Mouse (Mus musculus) stomach, embryonic 15.5 days (tissue): ENCODE data around the gene Tmem169. TPM values are rescaled to one million over a fixed set of nuclear protein-coding genes. Genes with fewer than 3 reads are reported as not detected.

ENCODE experiments used
- ATAC-seq: fragments of 200-750 bp; cut with Nextera tagmentation; 2 replicates; pipeline ENCODE4 v1.8.0; 2017; ENCODE audit warnings: low read depth, moderate number of reproducible peaks, moderate TSS enrichment; ENCODE audit not compliant: insufficient read depth, low FRiP score
- H3K27ac ChIP-seq: fragments of 300-500 bp; sonication (generic); 2 replicates; pipeline ENCODE4 v1.5.1; 2015; ENCODE audit warnings: mild to moderate bottlenecking, inconsistent platforms
- H3K27me3 ChIP-seq: fragments of 300-500 bp; sonication (generic); replicated peaks from 2 replicates; pipeline ENCODE4 v1.6.1; 2015; ENCODE audit warnings: inconsistent platforms
- H3K36me3 ChIP-seq: fragments of 300-500 bp; sonication (generic); 2 replicates; pipeline ENCODE4 v1.6.1; 2015; ENCODE audit warnings: inconsistent platforms
- H3K4me1 ChIP-seq: fragments of 300-500 bp; sonication (generic); 2 replicates; pipeline ENCODE4 v1.6.1; 2015; ENCODE audit warnings: inconsistent platforms
- H3K4me2 ChIP-seq: fragments of 300-500 bp; sonication (generic); 2 replicates; pipeline ENCODE4 v1.6.1; 2015; ENCODE audit warnings: mild to moderate bottlenecking, inconsistent platforms
- H3K4me3 ChIP-seq: fragments of 300-500 bp; sonication (generic); replicated peaks from 2 replicates; pipeline ENCODE4 v1.5.1; 2015; ENCODE audit warnings: inconsistent platforms
- H3K9ac ChIP-seq: fragments of 300-500 bp; sonication (generic); 2 replicates; pipeline ENCODE4 v1.6.1; 2015; ENCODE audit warnings: inconsistent platforms
- H3K9me3 ChIP-seq: fragments of 300-500 bp; sonication (generic); 2 replicates; pipeline ENCODE4 v1.6.1; 2016; ENCODE audit warnings: inconsistent platforms
- WGBS: fragments of 180-500 bp; shearing (Covaris S2); methylation state at CpG from one replicate; pipeline ENCODE4 v1.1.7; 2015; 5-methylcytosine and 5-hydroxymethylcytosine counted together
- polyA plus RNA-seq: library from polyadenylated mRNA; unstranded; fragments of >200 nt; fragmentation: Nextera tagmentation; extraction: Ambion mirVana; gene quantifications from 2 replicates; pipeline ENCODE4 v1.2.1, GENCODE M21; 2015

Tmem169 gene
- polyA plus RNA-seq, 1 experiment from 2014 or later = 3.2 TPM

- Histone ChIP-seq H3K4me3 (no peak overlapping the region), H3K9ac (no peak overlapping the region), H3K27ac (no peak overlapping the region), H3K4me2 (no peak overlapping the region), H3K4me1 (peaks cover 2% of the 10 kb centered on the region; the same call in 1 of the 2 replicates), H3K27me3 (no peaks in the 10 kb centered on the region), H3K36me3 (no peaks in the 10 kb centered on the region), H3K9me3 (no peaks in the 10 kb centered on the region)
- WGBS = 64% methylated on average over 6 of the region's 6 CpGs
- no peak for ATAC-seq
Observed at GRCm38 (mm10) chr1:72309744-72310424, 25.7 kb downstream of the Tmem169 start.

GRCm38 (mm10) chr1:72312701-72313398, 28.7 kb downstream of the Tmem169 start:
- no peaks in the 10 kb centered on the region for H3K27me3 ChIP-seq
- peaks cover 2% of the 10 kb centered on the region; the same call in 1 of the 2 replicates for H3K4me1 ChIP-seq
- no peak overlapping the region for H3K4me2 ChIP-seq
- no peak overlapping the region for H3K9ac ChIP-seq
- H3K4me3 ChIP-seq = no peak overlapping the region
- H3K36me3 ChIP-seq = peaks cover 4% of the 10 kb centered on the region; the same call in 1 of the 2 replicates
- WGBS = 85% methylated on average over 9 of the region's 9 CpGs
- no peak for ATAC-seq
- H3K9me3 ChIP-seq = no peaks in the 10 kb centered on the region
- H3K27ac ChIP-seq = no peak overlapping the region

- peaks cover 2% of the 10 kb centered on the region; the same call in 1 of the 2 replicates for H3K4me1 ChIP-seq
- peaks cover 4% of the 10 kb centered on the region; the same call in 1 of the 2 replicates for H3K36me3 ChIP-seq
- H3K9ac ChIP-seq = no peak overlapping the region
- H3K4me2 ChIP-seq = no peak overlapping the region
- no peak overlapping the region for H3K27ac ChIP-seq
- no peak overlapping the region for H3K4me3 ChIP-seq
- 75% methylated on average over 5 of the region's 5 CpGs for WGBS
- no peaks in the 10 kb centered on the region for H3K27me3 ChIP-seq
- H3K9me3 ChIP-seq = no peaks in the 10 kb centered on the region
- no peak for ATAC-seq
Observed at GRCm38 (mm10) chr1:72313399-72314039, 29.4 kb downstream of the Tmem169 start.

GRCm38 (mm10) chr1:72315447-72315846, 31.3 kb downstream of the Tmem169 start:
- Histone ChIP-seq H3K9ac (no peak overlapping the region), H3K27ac (no peak overlapping the region), H3K36me3 (peaks cover 9% of the 10 kb centered on the region; the same call in 1 of the 2 replicates), H3K4me2 (no peak overlapping the region), H3K4me3 (no peak overlapping the region), H3K4me1 (no peaks in the 10 kb centered on the region), H3K9me3 (no peaks in the 10 kb centered on the region), H3K27me3 (no peaks in the 10 kb centered on the region)
- ATAC-seq = no peak
- whole genome bisulfite sequencing = 92% methylated on average over 4 of the region's 4 CpGs

- H3K4me1 ChIP-seq = no peaks in the 10 kb centered on the region
- no peak overlapping the region for H3K9ac ChIP-seq
- WGBS = 80% methylated on average over 8 of the region's 8 CpGs
- H3K27ac ChIP-seq = no peak overlapping the region
- H3K27me3 ChIP-seq = no peaks in the 10 kb centered on the region
- no peak overlapping the region for H3K4me3 ChIP-seq
- no peak overlapping the region for H3K4me2 ChIP-seq
- no peaks in the 10 kb centered on the region for H3K9me3 ChIP-seq
- ATAC-seq = no peak
- peaks cover 12% of the 10 kb centered on the region; the same call in 1 of the 2 replicates for H3K36me3 ChIP-seq
Observed at GRCm38 (mm10) chr1:72316409-72316808, 32.2 kb downstream of the Tmem169 start.

- peaks cover 12% of the 10 kb centered on the region; the same call in 1 of the 2 replicates for H3K36me3 ChIP-seq
- no peak overlapping the region for H3K4me2 ChIP-seq
- no peaks in the 10 kb centered on the region for H3K9me3 ChIP-seq
- no peaks in the 10 kb centered on the region for H3K4me1 ChIP-seq
- H3K9ac ChIP-seq = no peak overlapping the region
- H3K27ac ChIP-seq = no peak overlapping the region
- WGBS = 68% methylated on average over 7 of the region's 7 CpGs
- no peak for ATAC-seq
- no peak overlapping the region for H3K4me3 ChIP-seq
- no peaks in the 10 kb centered on the region for H3K27me3 ChIP-seq
Observed at GRCm38 (mm10) chr1:72316901-72317300, 32.7 kb downstream of the Tmem169 start.

- Histone ChIP-seq H3K4me2 (no peak overlapping the region), H3K9me3 (no peaks in the 10 kb centered on the region), H3K27ac (no peak overlapping the region), H3K36me3 (peaks cover 9% of the 10 kb centered on the region; the same call in 1 of the 2 replicates), H3K4me3 (no peak overlapping the region), H3K9ac (no peak overlapping the region), H3K27me3 (no peaks in the 10 kb centered on the region), H3K4me1 (no peaks in the 10 kb centered on the region)
- 89% methylated on average over 5 of the region's 5 CpGs for WGBS
- no peak for ATAC-seq
Observed at GRCm38 (mm10) chr1:72320759-72321158, 36.6 kb downstream of the Tmem169 start.

- H3K9me3 ChIP-seq = no peaks in the 10 kb centered on the region
Observed at GRCm38 (mm10) chr1:72323248-72323647, 39.1 kb downstream of the Tmem169 start.

GRCm38 (mm10) chr1:72326162-72326821, 42.1 kb downstream of the Tmem169 start:
- H3K4me2 ChIP-seq = no peak overlapping the region
- H3K27me3 ChIP-seq = no peaks in the 10 kb centered on the region
- 90% methylated on average over 11 of the region's 11 CpGs for WGBS
- H3K9ac ChIP-seq = no peak overlapping the region
- H3K4me3 ChIP-seq = no peak overlapping the region
- H3K4me1 ChIP-seq = no peaks in the 10 kb centered on the region
- H3K36me3 ChIP-seq = peaks cover 7% of the 10 kb centered on the region; the same call in 1 of the 2 replicates
- no peak overlapping the region for H3K27ac ChIP-seq
- no peak for ATAC-seq
- H3K9me3 ChIP-seq = no peaks in the 10 kb centered on the region

More at GRCm38 (mm10) chr1:72323248-72323647, 39.1 kb downstream of the Tmem169 start:
- 92% methylated on average over 4 of the region's 4 CpGs for WGBS
- H3K27ac ChIP-seq = no peak overlapping the region
- no peak overlapping the region for H3K4me2 ChIP-seq
- H3K4me3 ChIP-seq = no peak overlapping the region
- H3K27me3 ChIP-seq = no peaks in the 10 kb centered on the region
- peaks cover 16% of the 10 kb centered on the region; the same call in 1 of the 2 replicates for H3K36me3 ChIP-seq
- no peak for ATAC-seq
- H3K9ac ChIP-seq = no peak overlapping the region
- H3K4me1 ChIP-seq = no peaks in the 10 kb centered on the region

GRCm38 (mm10) chr1:72334807-72335206, 50.6 kb downstream of the Tmem169 start:
- Histone ChIP-seq H3K27me3 (no peaks in the 10 kb centered on the region), H3K4me1 (no peaks in the 10 kb centered on the region), H3K27ac (no peak overlapping the region), H3K9ac (no peak overlapping the region), H3K4me2 (no peak overlapping the region), H3K9me3 (no peaks in the 10 kb centered on the region), H3K4me3 (no peak overlapping the region), H3K36me3 (peaks cover 12% of the 10 kb centered on the region)
- WGBS = 84% methylated on average over 11 of the region's 11 CpGs
- ATAC-seq = no peak

- 93% methylated on average over 8 of the region's 8 CpGs for WGBS
- Histone ChIP-seq H3K9me3 (no peaks in the 10 kb centered on the region), H3K36me3 (peaks cover 12% of the 10 kb centered on the region), H3K27ac (no peak overlapping the region), H3K4me3 (no peak overlapping the region), H3K4me1 (no peaks in the 10 kb centered on the region), H3K27me3 (no peaks in the 10 kb centered on the region), H3K4me2 (no peak overlapping the region), H3K9ac (no peak overlapping the region)
- no peak for ATAC-seq
Observed at GRCm38 (mm10) chr1:72336780-72337179, 52.6 kb downstream of the Tmem169 start.
